Mouse (Mus musculus) mesoderm, embryonic 11.5 days (tissue): ENCODE measurements around the gene Gtf2h5.

Experiments
- DNase-seq: peaks from one replicate; pipeline ENCODE4 v3.0.0-alpha.2; 2012; ENCODE audit warnings: low read depth, low spot score

The Gtf2h5 gene

DNA sequence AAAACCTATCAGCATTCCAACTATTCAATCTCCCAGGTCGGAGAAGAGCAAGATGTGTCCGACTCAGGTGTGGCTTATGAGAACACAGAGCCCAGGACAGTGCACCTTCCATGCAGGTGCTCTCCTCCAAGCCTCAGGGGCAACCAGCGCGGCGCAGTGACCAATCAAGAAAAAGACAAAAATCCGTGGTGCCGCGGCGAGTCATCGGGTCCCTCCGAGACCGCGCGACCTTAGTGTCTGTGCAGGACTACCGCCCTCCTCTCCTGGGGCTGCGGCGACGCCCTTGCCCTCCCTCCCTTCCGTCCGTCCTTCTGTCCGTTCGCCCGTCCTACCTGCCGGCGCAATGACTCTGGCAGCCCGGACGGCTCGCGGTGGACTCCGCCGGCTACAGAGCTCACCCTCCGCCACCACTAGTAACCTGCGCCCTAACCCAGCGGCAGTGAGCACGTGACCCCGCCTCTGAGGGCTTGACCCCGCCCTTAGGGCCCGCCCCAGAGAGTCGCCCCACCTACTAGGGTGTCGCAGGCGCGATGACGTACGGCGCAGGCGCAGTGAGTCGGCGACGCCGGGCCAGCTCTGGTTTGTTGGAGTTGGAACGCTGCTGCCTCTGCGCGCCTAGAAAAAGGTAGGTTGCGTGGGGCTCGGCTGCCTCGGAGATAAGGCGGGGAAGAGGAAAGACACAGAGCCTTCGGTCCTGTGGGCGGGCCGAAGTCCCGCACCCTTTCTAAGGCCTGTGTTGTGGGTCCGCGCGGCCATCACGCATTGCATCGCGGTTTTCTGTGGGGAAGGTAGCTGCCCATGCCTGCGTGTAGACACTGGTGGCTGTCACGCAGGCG is at the start of gene Gtf2h5, which contains the start of gene Serac1:
Gene Gtf2h5 (plus strand): TSS at position 500 of the 836 bp plus-strand sequence.
Gene Serac1 (minus strand): TSS at position 455 of the 836 bp plus-strand sequence.
- peak; percentile 97 for DNase-seq

DNA sequence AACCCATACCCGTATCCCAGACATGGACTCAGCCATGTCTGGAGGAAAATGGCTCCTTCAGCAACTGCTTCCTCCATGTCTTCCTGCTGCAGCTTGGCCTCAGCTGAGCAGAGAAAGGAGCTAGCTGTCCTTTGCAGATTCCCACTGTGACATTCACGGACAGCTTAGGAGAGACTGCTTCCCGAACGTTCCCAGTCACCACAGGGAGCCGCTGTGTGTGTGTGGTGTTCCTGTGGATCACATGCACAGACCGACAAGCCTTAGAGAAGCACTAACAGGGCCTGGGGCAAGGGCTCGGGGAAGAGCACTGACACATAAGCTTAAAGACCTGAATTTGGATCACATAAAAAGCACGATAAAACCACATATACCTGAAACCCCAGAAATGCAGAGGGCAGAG is 43.9 kb upstream of the Gtf2h5 start:
- no peak for DNase-seq

DNA sequence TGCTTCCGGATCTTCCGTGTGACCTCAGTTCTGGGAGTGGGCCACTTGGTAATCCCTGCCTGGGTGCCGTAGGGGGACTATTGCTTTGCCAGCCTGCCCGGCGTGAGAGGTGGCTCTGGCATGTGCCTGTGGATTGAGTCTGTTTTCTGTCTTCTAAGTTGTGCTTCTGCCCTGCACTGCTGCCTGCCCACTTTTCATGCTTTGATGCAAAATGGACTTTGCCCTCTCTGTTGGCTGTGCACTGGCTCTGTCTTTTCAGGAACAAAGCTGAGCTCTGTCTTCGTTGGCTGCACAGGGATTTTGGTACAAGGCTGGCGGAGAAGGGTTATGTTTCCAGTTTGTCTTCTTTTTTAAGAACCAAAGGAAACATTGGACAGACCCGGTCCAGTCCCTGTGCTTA is 43.1 kb upstream of the Gtf2h5 start:
- DNase-seq, result no peak

DNA sequence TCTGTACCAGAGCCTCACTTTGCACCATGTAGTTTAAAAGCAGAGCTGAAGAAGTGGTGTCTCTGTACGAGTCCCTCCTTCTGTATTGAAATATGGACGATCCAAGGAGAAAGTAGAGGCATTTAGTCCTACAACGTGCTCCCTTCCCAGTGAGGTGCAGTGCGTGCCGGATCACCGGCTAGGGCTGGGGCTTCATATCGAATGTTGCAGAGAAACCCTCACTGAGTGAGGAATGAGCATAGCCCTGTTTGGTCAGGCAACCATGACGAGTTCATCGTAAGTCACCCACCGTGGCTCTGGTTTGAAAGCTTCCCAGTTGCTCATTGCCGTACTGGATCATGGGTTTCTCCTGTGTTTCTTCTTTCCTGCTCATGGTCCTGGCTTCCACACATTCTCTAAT is 42.7 kb upstream of the Gtf2h5 start:
- no peak for DNase-seq

GRCm38 (mm10) chr17:6037507-6037906 is 42.1 kb upstream of the Gtf2h5 start:
- no peak for DNase-seq

DNA sequence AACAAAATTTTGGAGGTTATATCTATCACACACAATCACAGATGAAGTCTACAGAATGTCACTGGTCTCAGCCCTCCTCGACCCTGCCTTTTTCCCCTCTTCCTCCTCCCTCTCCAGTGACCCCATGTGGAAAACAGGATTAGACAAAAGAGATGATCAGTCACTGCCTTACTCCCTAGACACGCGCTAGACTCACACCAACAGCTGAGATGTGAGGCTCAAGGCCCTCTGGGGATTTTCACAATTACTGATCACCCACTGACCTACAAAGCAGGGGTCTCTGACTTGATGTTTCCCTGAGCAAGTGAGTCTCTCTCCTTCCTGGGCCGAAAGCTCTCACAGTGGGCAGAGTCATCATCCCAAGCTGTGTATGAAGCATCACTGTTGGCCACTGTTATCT is 26.8 kb upstream of the Gtf2h5 start:
- peak; percentile 4 for DNase-seq

DNA sequence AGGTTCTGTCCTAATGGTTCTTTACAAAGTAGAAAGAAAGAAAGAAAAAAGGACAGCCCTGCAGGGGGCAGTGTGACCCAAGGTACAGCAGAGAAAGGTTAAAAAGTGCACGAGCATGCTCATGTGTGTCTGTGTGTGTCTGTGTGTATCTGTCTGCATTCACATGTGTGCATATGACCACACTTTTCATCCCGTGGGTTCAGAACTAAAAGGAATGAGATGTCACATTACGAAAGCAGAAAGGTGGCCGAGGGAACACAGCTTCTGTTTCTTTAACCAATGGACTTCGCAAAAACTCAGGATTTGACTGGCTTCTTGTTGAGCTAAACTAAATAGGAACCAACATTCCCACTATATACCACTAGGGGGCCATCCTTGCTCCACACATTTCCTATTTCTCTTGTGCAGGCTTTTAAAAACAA is 24.6 kb upstream of the Gtf2h5 start:
- DNase-seq, result peak; percentile 73

- DNase-seq, result no peak
Observed at GRCm38 (mm10) chr17:6062793-6063192, 16.8 kb upstream of the Gtf2h5 start.

DNA sequence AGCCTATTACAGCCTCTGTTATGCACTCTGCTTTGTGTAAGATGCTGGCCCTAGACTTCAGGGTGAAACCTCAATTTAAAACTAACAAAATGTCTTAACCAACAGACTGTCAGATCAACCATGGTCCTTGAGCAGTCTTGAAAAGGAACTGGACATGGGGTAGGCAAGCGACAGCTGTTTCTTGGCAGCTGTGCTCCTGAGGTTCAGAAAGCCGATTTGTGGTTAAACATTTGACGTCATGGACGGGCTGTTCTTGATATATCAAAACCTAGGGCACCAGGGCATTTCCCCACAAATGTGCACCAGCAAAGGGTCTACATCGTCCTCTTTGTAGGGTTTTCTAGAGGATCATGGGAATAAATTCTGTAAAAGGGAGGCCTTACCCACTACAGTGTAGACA is 16.1 kb upstream of the Gtf2h5 start:
- no peak for DNase-seq

- DNase-seq, result no peak
Observed at GRCm38 (mm10) chr17:6066021-6066420, 13.6 kb upstream of the Gtf2h5 start.

DNA sequence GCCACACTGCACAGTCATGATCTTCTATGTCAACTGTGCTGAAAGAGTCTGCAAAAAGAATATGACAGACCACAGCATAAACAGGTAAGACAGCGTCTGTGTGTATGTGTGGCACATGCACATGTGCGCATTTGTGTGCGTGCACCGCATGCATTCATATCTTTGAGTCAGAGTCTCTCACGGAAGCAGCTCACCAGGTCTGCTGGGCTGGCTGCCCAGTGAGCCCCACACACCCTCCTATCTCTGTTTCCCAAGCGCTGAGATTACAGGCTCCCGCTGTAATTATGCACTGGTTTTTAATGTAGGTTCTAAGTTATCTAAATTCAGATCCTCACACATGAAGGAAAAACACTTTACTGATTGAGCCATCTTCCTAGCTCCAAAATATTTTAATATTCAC is 12.0 kb upstream of the Gtf2h5 start:
- no peak for DNase-seq

DNA sequence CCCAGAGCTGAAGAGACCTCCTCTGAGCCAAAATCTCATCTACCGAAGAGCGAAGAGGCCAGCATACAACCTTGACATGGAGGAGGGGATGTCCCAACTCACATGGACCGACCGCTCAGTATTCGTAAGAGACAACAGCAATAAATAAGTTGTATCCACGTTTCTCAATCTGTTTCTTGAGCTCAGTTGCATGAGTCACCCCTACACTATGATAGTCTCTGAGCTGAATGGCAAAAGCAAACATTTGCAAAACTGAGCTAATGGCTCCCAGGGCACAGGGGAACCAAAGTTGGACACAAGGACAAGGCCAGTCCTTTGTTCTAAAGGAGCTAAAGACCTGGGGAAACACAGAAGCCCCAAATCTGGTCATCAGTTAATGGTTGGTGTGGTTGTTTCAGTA is 9.7 kb upstream of the Gtf2h5 start:
- DNase-seq, result no peak

DNA sequence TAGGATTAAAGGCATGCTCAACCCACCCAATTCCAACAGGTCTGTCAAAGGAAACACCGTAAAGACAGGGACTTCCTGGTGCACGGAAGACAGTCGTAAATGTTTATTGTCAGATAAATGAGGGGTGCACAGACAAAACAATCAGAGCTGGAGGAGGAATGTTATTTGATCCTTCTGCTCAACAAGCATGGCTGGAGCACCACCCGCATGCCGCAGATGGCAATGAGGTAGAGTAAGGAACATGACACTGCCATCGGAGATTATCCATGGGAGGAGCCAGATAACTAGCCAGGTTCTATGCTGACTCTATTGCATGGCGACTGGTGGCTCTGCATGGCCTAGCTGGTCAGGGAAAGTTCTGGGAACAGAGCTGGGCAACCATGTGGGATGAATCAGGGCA is 6.2 kb upstream of the Gtf2h5 start:
- no peak for DNase-seq

GRCm38 (mm10) chr17:6083323-6083890 is 3.8 kb downstream of the Gtf2h5 start:
- DNase-seq, result no peak

GRCm38 (mm10) chr17:6091604-6092003 is 12.0 kb downstream of the Gtf2h5 start:
- DNase-seq, result no peak

- DNase-seq, result no peak
Observed at GRCm38 (mm10) chr17:6095579-6095978, 16.0 kb downstream of the Gtf2h5 start.

DNA sequence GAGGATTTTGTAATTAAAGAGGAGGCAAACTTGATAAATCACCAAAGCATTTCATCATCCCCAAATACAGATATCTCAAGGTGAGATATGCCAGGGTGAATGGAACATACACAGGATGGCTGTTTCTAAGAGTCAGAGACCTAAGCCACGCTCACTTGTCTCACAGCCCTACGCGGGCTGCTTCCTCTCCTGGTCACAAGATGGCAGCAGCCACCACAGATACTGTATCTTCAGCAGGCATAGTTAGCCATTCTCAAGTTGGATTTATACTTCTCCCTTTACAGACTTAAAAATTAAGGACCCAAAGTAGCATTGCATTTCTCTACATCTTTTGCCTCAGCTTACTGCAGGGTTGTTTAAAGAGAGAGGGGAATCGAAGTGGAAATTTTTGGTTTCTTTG is 18.3 kb downstream of the Gtf2h5 start:
- peak; percentile 54 for DNase-seq

- no peak for DNase-seq
Observed at GRCm38 (mm10) chr17:6102287-6102686, 22.7 kb downstream of the Gtf2h5 start.

DNA sequence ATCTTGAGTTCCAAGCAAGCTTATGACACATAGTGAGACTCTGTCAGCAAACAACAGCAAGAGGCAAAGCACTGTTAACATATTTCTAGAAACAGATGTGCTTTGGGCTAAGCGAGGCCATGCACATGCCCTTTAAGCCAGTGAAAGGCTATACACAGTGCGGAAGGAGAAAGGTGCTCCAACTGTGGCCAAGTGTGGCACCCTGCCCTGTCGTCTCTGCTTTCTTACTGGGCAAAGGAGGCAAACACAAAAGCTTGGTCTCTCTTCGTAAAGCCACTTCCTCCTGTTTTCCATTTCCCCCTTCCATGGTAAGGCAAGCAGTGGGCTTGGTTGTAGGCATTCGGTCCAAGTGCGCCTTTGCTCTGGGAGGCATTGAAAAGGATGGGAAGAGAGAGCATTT is 24.0 kb downstream of the Gtf2h5 start:
- no peak for DNase-seq

DNA sequence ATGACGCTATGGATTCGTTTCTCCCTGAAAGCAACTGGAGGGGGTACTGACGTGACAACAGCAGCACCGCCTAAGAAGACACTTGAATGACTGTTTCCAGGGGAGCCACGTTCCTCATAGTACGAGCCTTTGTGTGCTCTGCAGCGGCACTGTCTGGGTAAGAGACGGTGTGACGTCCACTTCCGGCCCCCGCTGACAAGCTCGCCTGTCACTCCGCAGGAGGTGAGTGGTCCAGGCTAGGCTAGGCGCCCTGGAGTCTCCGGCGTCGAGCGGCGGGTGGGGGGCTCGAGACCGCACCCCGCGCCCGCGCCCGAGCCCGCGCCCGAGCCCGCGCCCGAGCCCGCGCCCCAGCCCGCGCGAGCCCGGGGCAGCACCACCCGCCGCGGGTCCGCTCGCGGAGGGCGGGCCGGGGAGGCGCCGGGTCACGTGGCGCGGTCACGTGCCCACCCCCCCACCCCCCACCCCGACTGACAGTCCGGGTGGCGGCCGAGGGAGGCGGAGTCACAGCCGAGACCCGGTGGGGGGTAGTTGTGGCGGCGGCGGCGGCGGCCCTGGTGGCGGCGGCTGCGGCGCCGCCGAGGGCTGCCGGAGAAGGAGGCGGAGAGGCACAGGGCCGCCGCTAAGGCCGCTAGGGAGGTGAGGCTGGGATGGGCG is 26.9 kb downstream of the Gtf2h5 start, which contains the start of gene Tulp4:
Gene Tulp4 (plus strand): TSS at position 77 of the 654 bp plus-strand sequence.
- DNase-seq, result peak; percentile 92

DNA sequence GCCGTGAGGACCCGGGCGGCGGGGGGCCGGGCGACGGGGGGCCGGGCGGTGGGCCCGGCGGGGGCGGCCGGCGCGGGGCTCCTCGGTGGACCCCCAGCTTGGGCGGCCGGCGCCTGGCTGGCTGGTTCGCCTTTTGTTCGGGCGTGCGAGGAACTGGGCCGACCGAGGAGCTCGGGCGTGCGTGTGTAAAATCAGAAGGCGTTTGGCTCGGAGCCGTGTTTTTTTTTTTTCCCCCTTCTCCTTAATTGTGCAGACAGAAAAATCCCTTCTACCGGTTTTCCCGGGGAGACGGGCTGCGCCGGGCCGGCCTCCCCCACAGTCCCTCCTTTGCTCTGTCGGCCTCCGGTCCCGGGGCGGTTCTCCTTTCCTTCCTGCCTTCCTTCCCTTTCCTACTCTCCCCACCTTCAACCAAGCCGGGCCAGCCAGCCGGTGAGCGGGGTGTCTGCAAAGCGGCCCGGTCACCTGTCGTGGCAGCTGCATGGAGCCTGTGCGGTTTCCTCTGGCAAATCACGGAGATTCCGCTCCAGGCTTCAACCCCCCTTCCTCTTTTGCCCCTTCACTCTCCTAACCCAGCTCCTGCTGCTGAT is 27.5 kb downstream of the Gtf2h5 start:
- peak; percentile 39 for DNase-seq

DNA sequence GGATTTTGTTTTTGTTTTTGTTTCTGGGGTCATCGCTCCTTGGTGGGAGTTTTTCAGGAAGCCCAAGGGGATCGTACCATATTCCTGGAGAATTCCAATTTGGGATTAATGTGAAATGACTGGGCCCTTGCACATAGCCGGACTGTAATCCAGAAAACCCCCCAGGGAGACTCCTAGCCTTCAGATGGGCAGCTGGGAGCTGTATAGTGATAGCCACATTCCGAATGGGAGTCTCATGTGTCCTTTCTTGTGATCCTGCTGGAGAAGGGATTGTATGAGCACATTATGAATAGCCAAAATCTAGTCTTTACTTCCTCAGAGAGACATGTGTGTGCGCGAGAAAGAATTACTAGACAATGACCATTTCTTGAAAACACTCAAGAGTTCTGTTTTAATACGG is 28.6 kb downstream of the Gtf2h5 start:
- DNase-seq, result no peak
